Mouse (Mus musculus) liver, adult 2 months (tissue): Measurements from ENCODE around the gene Dus3l.

ENCODE experiments used
- CTCF ChIP-seq: fragments of 200-500 bp; IDR thresholded peaks from 2 replicates; pipeline ENCODE4 v1.5.1; 2011; ENCODE audit warnings: low read depth, low read length, control low read depth
- POLR2A ChIP-seq: fragments of 200-500 bp; IDR thresholded peaks from 2 replicates; pipeline ENCODE4 v1.6.1; 2011; ENCODE audit warnings: low read length, control low read depth; ENCODE audit not compliant: insufficient read depth; ENCODE audit errors: extremely low read depth

DNA sequence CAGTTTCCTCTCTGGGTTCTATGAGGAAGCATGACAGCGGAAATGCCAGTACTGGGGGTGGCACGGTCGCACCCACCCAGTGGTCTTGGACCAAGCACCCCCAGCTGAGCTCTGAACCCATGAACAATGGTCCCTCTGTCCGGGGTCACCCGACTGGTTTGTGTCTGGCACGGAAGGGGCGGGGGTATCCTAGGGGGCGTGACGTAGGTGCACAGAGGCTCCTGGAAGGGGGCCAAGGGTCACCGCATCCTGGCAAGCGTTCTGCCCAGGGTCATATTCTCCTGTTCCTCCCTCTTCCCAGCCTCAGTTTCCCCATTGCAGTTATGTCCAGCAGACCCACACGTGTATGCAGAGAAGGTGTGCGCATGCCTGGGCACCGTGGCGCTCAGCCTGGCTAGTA lies 11.1 kb upstream of the Dus3l start:
- no peak for TF ChIP-seq CTCF
- no peak for TF ChIP-seq POLR2A
